Mouse (Mus musculus) megakaryocyte-erythroid progenitor cell, adult 5-6 weeks (primary cell): ENCODE measurements at regions not wholly inside any gene's neighbourhood (a gene's known extent, or its start where the extent isn't known, plus 50 kb on each side); places are given as distances from the start of the nearest gene placed in this dataset.

ENCODE experiments used
- ATAC-seq: replicated peaks from 2 replicates; pipeline ENCODE4 v1.8.0; 2016; ENCODE audit warnings: mild to moderate bottlenecking, inconsistent platforms; ENCODE audit not compliant: severe bottlenecking, poor library complexity, low FRiP score, low TSS enrichment

GRCm38 (mm10) chr10:29921658-29922057 is 278.7 kb downstream of the Cenpw start:
- no peak for ATAC-seq

- no peak for ATAC-seq
Observed at GRCm38 (mm10) chr10:29897780-29898363, 302.5 kb downstream of the Cenpw start.

- ATAC-seq, result no peak
Observed at GRCm38 (mm10) chr10:29864566-29864965, 328.9 kb upstream of the Rspo3 start.

GRCm38 (mm10) chr10:29855749-29856313 is 320.2 kb upstream of the Rspo3 start:
- no peak for ATAC-seq

GRCm38 (mm10) chr10:29852516-29852915 is 316.8 kb upstream of the Rspo3 start:
- ATAC-seq, result no peak

DNA sequence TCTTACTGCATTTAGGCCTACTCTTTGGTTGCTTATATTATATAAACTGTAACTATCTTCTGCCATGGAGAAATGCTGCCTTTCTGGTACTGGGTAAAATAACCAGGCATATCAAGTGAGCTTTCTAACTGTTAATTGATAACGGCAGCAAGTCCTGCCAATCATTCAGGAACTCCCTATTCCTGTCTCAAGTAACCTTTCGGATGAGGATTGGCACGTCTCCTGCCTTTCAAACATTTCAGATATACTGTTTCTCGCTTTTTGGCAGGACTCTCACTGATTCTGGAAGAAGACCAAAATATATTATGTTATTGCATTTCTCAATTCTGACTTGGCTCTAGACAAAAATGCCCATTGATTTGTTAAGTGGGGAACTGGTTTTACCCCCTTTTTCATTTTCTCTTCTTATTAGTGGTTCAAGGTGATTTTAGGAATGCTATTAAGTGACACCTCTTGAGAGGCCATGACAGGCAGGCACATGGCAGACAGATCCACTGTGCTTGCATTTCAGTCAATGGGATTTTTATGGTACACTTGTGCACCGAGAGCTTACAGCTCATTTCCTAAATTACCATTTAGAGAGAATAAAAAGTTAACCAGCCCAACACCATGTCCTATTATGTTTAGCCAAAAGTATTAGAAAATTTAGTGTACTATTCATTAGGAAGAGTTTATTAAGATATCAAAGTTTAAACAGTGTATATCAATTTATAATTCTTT is 289.4 kb upstream of the Rspo3 start:
- no peak for ATAC-seq

GRCm38 (mm10) chr10:29824413-29824812 is 288.7 kb upstream of the Rspo3 start:
- ATAC-seq, result no peak

DNA sequence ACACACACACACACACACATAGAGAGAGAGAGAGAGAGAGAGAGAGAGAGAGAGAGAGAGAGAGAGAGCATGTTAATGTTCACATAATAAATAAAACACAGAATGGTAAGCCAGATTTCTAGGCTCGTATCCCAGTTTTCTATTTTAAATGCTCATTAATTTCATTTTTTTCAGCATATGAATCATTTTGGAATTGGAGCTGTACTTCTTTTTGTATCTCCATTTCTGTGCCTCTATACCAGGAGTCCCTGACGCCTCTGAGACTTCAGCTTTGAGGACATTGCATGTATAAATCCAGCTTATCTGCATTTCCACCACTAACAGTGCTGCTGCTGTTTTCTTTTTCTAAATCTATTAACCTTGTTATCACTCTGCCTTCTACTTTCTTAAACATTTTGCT is 287.5 kb upstream of the Rspo3 start:
- ATAC-seq, result no peak

- peak; percentile 59; the same call in 1 of the 2 replicates for ATAC-seq
Observed at GRCm38 (mm10) chr10:29803915-29804545, 268.4 kb upstream of the Rspo3 start.

- ATAC-seq, result no peak
Observed at GRCm38 (mm10) chr10:29802637-29803036, 267.0 kb upstream of the Rspo3 start.

- no peak for ATAC-seq
Observed at GRCm38 (mm10) chr10:29794663-29795062, 259.0 kb upstream of the Rspo3 start.

DNA sequence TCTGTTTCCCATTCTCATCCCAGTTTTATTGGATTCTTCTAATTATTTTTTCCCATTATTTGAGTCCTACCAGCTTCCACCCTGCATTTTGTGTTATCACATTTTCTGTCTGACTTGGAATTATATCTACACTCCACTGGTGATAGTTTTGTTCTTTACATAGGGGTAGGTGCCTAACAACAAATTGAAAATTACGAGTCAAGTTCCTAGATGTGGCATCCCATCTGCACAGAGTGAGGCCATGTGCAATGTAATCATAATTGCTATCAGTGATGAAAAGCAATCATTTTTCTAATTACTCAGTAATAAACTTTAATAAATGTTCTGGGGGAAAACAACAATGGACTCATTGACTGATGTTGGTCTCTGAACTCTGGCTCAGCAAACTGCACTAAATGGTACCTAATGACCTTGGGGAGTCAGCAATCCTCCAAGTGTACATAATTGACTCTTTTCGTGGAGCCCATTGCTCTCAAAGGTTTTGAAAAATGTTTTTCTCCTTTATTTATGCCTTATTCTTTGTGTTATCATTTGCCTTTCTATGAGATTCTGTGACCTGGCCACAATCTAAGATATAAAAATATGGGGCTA is 250.6 kb upstream of the Rspo3 start:
- ATAC-seq, result no peak

DNA sequence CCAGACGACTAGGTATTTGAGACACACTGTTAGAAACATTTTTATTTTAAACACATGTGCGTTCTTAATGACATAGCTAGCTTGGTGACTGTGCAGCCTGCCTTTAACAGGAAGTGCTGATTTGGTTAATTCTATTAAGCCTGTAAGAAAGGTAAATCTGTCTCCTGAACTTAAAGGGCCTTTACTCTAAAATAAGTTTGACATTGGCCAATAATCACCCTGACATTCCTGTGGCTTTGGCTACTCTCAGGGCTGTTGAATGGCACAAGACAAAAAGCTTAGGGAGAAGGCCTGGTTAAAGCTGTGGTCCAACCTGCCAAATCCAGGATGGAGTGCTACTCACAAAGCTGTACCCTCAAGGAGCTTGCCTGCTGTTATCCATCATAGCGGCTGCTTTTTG is 201.0 kb upstream of the Rspo3 start:
- no peak for ATAC-seq

GRCm38 (mm10) chr10:29725319-29725718 is 189.7 kb upstream of the Rspo3 start:
- ATAC-seq, result no peak

DNA sequence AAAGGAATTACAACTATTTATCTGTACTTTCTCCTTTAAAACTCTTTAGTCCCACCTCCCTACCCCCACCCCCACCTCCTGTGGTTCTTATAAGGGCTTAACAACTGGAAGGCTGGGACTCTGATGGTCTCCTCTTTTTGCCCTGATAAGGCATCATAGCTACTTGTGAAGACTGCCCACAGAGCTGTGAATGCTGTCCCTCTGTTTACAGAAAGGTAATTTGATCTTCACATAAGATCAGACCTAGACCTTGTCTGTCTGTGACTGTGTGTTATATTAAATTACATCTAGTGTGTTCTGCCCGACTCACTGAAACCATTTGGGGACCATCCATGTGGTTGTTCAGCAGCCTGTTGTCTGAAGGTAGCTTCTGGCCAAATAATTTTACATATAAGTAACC is 175.3 kb upstream of the Rspo3 start:
- no peak for ATAC-seq

DNA sequence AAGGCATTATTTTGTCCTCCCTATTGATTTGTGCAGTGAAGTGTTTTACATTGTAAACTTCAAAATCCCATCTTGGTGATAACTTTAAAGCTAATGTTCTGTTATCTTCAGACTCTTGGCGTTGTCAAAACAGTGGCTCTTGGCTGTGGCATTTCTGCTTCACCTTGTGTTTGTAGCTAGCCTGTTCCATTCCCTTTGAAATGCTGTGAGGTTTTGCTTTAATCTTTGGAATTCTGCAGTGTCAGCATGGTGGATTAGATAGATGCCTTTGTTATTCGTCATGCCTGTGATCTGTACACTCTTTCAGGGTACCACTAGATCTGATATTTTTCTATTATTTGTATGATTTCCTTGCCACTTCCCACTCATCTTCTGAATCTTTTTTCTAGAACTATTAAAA is 173.0 kb upstream of the Rspo3 start:
- ATAC-seq, result no peak

GRCm38 (mm10) chr10:29693009-29693935 is 157.6 kb upstream of the Rspo3 start:
- ATAC-seq, result peak; percentile 65

DNA sequence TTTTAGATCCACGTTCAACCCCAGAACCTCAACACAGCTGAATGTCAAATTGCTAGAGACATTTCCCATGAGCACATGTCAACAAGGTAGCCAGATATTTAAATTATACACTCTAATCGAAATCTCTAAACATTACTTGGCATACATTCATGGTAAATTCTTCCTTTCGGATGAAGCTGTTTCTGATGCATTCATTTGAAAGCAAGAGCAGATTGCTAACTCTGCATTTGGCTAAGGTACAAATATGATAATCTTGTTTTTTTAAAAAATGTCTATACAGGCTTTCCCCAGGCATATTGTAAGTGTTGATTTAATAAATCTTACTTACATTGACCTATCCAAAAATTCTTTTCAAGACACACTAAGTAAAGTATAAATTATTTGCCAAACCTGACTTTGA is 153.9 kb upstream of the Rspo3 start:
- no peak for ATAC-seq

GRCm38 (mm10) chr10:29686982-29687381 is 151.3 kb upstream of the Rspo3 start:
- ATAC-seq, result no peak
